Mouse (Mus musculus) liver, embryonic 14.5 days (tissue): ENCODE measurements around the gene Plcb3. TPM values are rescaled to one million over a fixed set of nuclear protein-coding genes. Genes with fewer than 3 reads are reported as not detected.

Experiments used
- ATAC-seq: fragments of 200-750 bp; cut with Nextera tagmentation; 2 replicates; pipeline ENCODE4 v1.8.0; 2017; ENCODE audit warnings: moderate number of reproducible peaks, mild to moderate bottlenecking, moderate library complexity; ENCODE audit not compliant: insufficient read depth
- DNase-seq, 3 experiments: peaks; one replicate each; pipeline ENCODE4 v3.0.0-alpha.2; 2012 to 2013; ENCODE audit warnings: low read depth in 3 of 3, low spot score in 3 of 3
- H3K27ac ChIP-seq: fragments of 300-500 bp; sonication (generic); 2 replicates; pipeline ENCODE4 v1.5.1; 2014; ENCODE audit warnings: moderate library complexity, mild to moderate bottlenecking, control low read depth, inconsistent platforms
- H3K27me3 ChIP-seq: fragments of 300-500 bp; sonication (generic); 2 replicates; pipeline ENCODE4 v1.6.1; 2014; ENCODE audit warnings: mild to moderate bottlenecking, low read length, moderate library complexity; ENCODE audit not compliant: control insufficient read depth, insufficient read depth
- H3K36me3 ChIP-seq: fragments of 300-500 bp; sonication (generic); replicated peaks from 2 replicates; pipeline ENCODE4 v1.6.1; 2014; ENCODE audit warnings: low read depth; ENCODE audit not compliant: control insufficient read depth, insufficient read depth
- H3K4me1 ChIP-seq, 2 experiments: fragments of 200-500 bp in 1 of 2; fragments of 300-500 bp in 1 of 2; sonication (generic) in 1 of 2; replicated peaks; 2 replicates each; pipeline ENCODE4 v1.6.1; 2012 to 2014; ENCODE audit warnings: antibody characterized with exemption in 1 of 2, inconsistent platforms in 1 of 2, low read length in 1 of 2; ENCODE audit not compliant: control insufficient read depth in 2 of 2, insufficient read depth in 2 of 2
- H3K4me2 ChIP-seq: fragments of 300-500 bp; sonication (generic); 2 replicates; pipeline ENCODE4 v1.6.1; 2014; ENCODE audit warnings: low read depth, mild to moderate bottlenecking, control low read depth, moderate library complexity
- H3K4me3 ChIP-seq, 2 experiments: fragments of 200-500 bp in 1 of 2; fragments of 300-500 bp in 1 of 2; sonication (generic) in 1 of 2; 2 replicates each; pipeline ENCODE4 v1.5.1; 2012 to 2014; ENCODE audit warnings: low read depth in 2 of 2, low read length in 2 of 2, mild to moderate bottlenecking in 2 of 2, control low read depth in 1 of 2, inconsistent platforms in 1 of 2, moderate library complexity in 1 of 2; ENCODE audit not compliant: insufficient read depth in 1 of 2
- H3K9ac ChIP-seq: fragments of 300-500 bp; sonication (generic); replicated peaks from 2 replicates; pipeline ENCODE4 v1.6.1; 2014; ENCODE audit warnings: mild to moderate bottlenecking, control low read depth, moderate library complexity
- H3K9me3 ChIP-seq: fragments of 300-500 bp; sonication (generic); 2 replicates; pipeline ENCODE4 v1.6.1; 2016; ENCODE audit warnings: low read length, mixed read lengths; ENCODE audit not compliant: control insufficient read depth
- CTCF ChIP-seq: IDR thresholded peaks from 2 replicates; pipeline ENCODE4 v1.5.1; 2016; ENCODE audit warnings: antibody characterized with exemption, low read depth, control low read depth
- EP300 ChIP-seq: IDR thresholded peaks from 2 replicates; pipeline ENCODE4 v1.6.1; 2016; ENCODE audit warnings: antibody characterized with exemption, low read depth
- WGBS: fragments of 180-500 bp; shearing (Covaris S2); extraction: QIAGEN DNeasy Blood & Tissue Kit; methylation state at CpG from one replicate; pipeline ENCODE4 v1.1.7; 2014; ENCODE audit not compliant: insufficient replicate concordance; 5-methylcytosine and 5-hydroxymethylcytosine counted together
- microRNA-seq: library from miRNA; unstranded; fragments of <30 nt; microRNA quantifications from one replicate; pipeline ENCODE4, GENCODE M21; 2016
- polyA plus RNA-seq, 2 experiments: library from polyadenylated mRNA; depleted of rRNA in 1 of 2; stranded (reverse) in 1 of 2; unstranded in 1 of 2; fragments of >200 nt; fragmentation: Nextera tagmentation in 1 of 2; extraction: Ambion mirVana in 1 of 2; gene quantifications; 2 replicates each; pipeline versions ENCODE4 v1.2.1 to v1.2.3; 2012 to 2014

The Plcb3 gene
- polyA plus RNA-seq, 2 experiments, result 4.6 to 7.7 TPM

DNA sequence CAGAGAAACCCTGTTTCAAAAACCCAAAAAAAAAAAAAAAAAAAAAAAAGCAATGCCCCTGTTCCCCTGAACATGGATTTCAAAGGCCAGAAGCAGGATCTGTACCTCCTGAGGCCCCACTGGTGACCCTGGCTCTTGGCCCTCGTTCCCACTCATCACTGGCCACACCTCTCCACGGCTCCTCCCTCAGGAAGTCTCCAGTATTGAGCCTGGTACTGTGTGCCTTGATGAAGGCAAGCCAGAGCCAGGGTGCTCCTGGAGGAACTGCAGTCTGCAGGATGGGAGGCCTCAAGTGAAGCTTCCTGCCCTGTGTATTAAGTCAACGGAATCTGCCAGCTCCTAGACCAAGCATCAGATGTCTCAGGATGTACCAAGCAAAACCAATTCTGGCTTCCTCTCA lies 70.1 kb downstream of the Plcb3 start:
- Histone ChIP-seq H3K4me3 (no peak overlapping the region), H3K27ac (no peak overlapping the region), H3K9me3 (no peaks in the 10 kb centered on the region), H3K4me1 (peaks cover 2 to 7% of the 10 kb centered on the region in 2 experiments; a peak in 2 of 4 replicates), H3K4me2 (no peak overlapping the region), H3K36me3 (peaks cover 3% of the 10 kb centered on the region), H3K9ac (no peak overlapping the region), H3K27me3 (no peaks in the 10 kb centered on the region)
- DNase-seq (no peak), ATAC-seq (no peak)
- TF ChIP-seq EP300, result no peak
- TF ChIP-seq CTCF, result no peak
- WGBS, result 74% methylated on average over 3 of the region's 3 CpGs

GRCm38 (mm10) chr19:6905498-6906159 lies 70.6 kb downstream of the Plcb3 start:
- peaks cover 3% of the 10 kb centered on the region; the same call in 1 of the 2 replicates for H3K36me3 ChIP-seq
- no peak for DNase-seq
- H3K4me3 ChIP-seq, result no peak overlapping the region
- no peak overlapping the region for H3K27ac ChIP-seq
- H3K4me2 ChIP-seq, result no peak overlapping the region
- 74% methylated on average over 11 of the region's 11 CpGs for WGBS
- H3K9ac ChIP-seq, result no peak overlapping the region
- H3K4me1 ChIP-seq, result peaks cover 0 to 7% of the 10 kb centered on the region in 2 experiments; a peak in 2 of 4 replicates
- no peaks in the 10 kb centered on the region for H3K27me3 ChIP-seq
- no peaks in the 10 kb centered on the region for H3K9me3 ChIP-seq
- ATAC-seq, result no peak
- TF ChIP-seq EP300, result no peak
- TF ChIP-seq CTCF, result no peak

GRCm38 (mm10) chr19:6904846-6905245 lies 71.4 kb downstream of the Plcb3 start:
- no peak for TF ChIP-seq EP300
- TF ChIP-seq CTCF, result no peak
- no peak overlapping the region for H3K27ac ChIP-seq
- peaks cover 3% of the 10 kb centered on the region; the same call in 1 of the 2 replicates for H3K36me3 ChIP-seq
- H3K9me3 ChIP-seq, result no peaks in the 10 kb centered on the region
- ATAC-seq (no peak), DNase-seq (no peak)
- H3K9ac ChIP-seq, result no peak overlapping the region
- no peak overlapping the region for H3K4me3 ChIP-seq
- H3K4me1 ChIP-seq, result peaks cover 0 to 7% of the 10 kb centered on the region in 2 experiments; a peak in 2 of 4 replicates
- WGBS, result 60% methylated on average over 2 of the region's 2 CpGs
- no peak overlapping the region for H3K4me2 ChIP-seq
- H3K27me3 ChIP-seq, result no peaks in the 10 kb centered on the region

DNA sequence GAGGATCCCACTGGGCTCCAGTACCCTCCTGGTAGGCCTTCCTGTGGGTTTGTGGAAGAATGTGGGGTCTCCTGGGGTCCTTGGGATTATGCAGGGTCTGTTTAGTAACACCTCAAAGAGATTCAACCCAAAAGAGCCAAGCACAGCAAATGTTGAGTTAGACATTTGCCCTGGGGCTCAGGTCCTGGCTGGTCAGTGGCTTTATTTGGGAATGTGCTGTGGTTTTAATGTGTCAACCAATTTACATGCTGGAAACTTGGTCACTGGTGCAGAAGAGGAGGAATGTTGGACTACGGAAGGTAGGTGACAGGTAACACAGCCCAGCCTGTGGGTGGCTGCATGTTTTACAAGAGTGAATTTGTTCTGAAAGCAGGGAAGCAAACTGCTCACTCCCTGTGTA lies 73.2 kb downstream of the Plcb3 start:
- TF ChIP-seq EP300, result no peak
- TF ChIP-seq CTCF, result no peak
- H3K27ac ChIP-seq, result no peak overlapping the region
- peaks cover 0 to under 1% of the 10 kb centered on the region in 2 experiments; a peak in 2 of 4 replicates for H3K4me1 ChIP-seq
- H3K4me3 ChIP-seq, result no peak overlapping the region
- DNase-seq (no peak), ATAC-seq (no peak)
- 85% methylated on average over 1 of the region's 1 CpGs for WGBS
- no peaks in the 10 kb centered on the region for H3K27me3 ChIP-seq
- H3K36me3 ChIP-seq, result peaks cover 3% of the 10 kb centered on the region; the same call in 1 of the 2 replicates
- no peak overlapping the region for H3K4me2 ChIP-seq
- H3K9me3 ChIP-seq, result no peaks in the 10 kb centered on the region
- no peak overlapping the region for H3K9ac ChIP-seq

Small RNA genes lying within 50 kb of the gene (microRNA-seq; reads per million reads assigned to microRNA genes)
- 3.0 reads per million for gene Mir6990

Other genes with a start within 250 kb of the Plcb3 start
- 3.0 and 3.1 TPM in 2 replicates for gene Rps6ka4, start 135.8 kb downstream of the Plcb3 start, polyA plus RNA-seq (2012; rRNA removed)
- gene Rps6ka4, start 135.8 kb downstream of the Plcb3 start, polyA plus RNA-seq (2014; fragmentation: Nextera tagmentation; extraction: Ambion mirVana), result 4.3 and 5.4 TPM in 2 replicates
- gene Ccdc88b, start 118.3 kb downstream of the Plcb3 start, polyA plus RNA-seq (2012; rRNA removed), result 1.5 and 2.3 TPM in 2 replicates
- gene Ccdc88b, start 118.3 kb downstream of the Plcb3 start, polyA plus RNA-seq (2014; fragmentation: Nextera tagmentation; extraction: Ambion mirVana), result 0.76 and 1.1 TPM in 2 replicates
- gene Trmt112, start 66.8 kb downstream of the Plcb3 start, polyA plus RNA-seq (2012; rRNA removed), result 65.7 and 69.4 TPM in 2 replicates
- gene Trmt112, start 66.8 kb downstream of the Plcb3 start, polyA plus RNA-seq (2014; fragmentation: Nextera tagmentation; extraction: Ambion mirVana), result 75.2 and 77.4 TPM in 2 replicates
- 41.8 and 54.9 TPM in 2 replicates for gene Prdx5, start 66.4 kb downstream of the Plcb3 start, polyA plus RNA-seq (2012; rRNA removed)
- 78.7 and 87.2 TPM in 2 replicates for gene Prdx5, start 66.4 kb downstream of the Plcb3 start, polyA plus RNA-seq (2014; fragmentation: Nextera tagmentation; extraction: Ambion mirVana)
- 6.2 and 6.6 TPM in 2 replicates for gene Esrra, start 54.7 kb downstream of the Plcb3 start, polyA plus RNA-seq (2012; rRNA removed)
- 1.6 and 2.2 TPM in 2 replicates for gene Esrra, start 54.7 kb downstream of the Plcb3 start, polyA plus RNA-seq (2014; fragmentation: Nextera tagmentation; extraction: Ambion mirVana)
- gene Catsperz, start 51.1 kb downstream of the Plcb3 start, polyA plus RNA-seq (2012; rRNA removed), result 0.13 and 0.16 TPM in 2 replicates
- gene Catsperz, start 51.1 kb downstream of the Plcb3 start, polyA plus RNA-seq (2014; fragmentation: Nextera tagmentation; extraction: Ambion mirVana), result 0.28 and 0.37 TPM in 2 replicates
- not detected in 2 replicates for gene Kcnk4, start 42.0 kb downstream of the Plcb3 start, polyA plus RNA-seq (2012; rRNA removed)
- gene Kcnk4, start 42.0 kb downstream of the Plcb3 start, polyA plus RNA-seq (2014; fragmentation: Nextera tagmentation; extraction: Ambion mirVana), result 0.05 TPM in 1 of 2 replicates, not detected in the other
- 22.3 and 22.8 TPM in 2 replicates for gene Bad, start 34.6 kb downstream of the Plcb3 start, polyA plus RNA-seq (2012; rRNA removed)
- 25.7 and 27.9 TPM in 2 replicates for gene Bad, start 34.6 kb downstream of the Plcb3 start, polyA plus RNA-seq (2014; fragmentation: Nextera tagmentation; extraction: Ambion mirVana)
- 5.5 and 8.8 TPM in 2 replicates for gene Gpr137, start 34.0 kb downstream of the Plcb3 start, polyA plus RNA-seq (2012; rRNA removed)
- gene Gpr137, start 34.0 kb downstream of the Plcb3 start, polyA plus RNA-seq (2014; fragmentation: Nextera tagmentation; extraction: Ambion mirVana), result 4.4 and 4.5 TPM in 2 replicates
- gene Ppp1r14b, start 1.5 kb downstream of the Plcb3 start, polyA plus RNA-seq (2012; rRNA removed), result 52.2 and 69.6 TPM in 2 replicates
- gene Ppp1r14b, start 1.5 kb downstream of the Plcb3 start, polyA plus RNA-seq (2014; fragmentation: Nextera tagmentation; extraction: Ambion mirVana), result 74.0 and 79.2 TPM in 2 replicates
- 31.7 and 46.1 TPM in 2 replicates for gene Fkbp2, start 4.0 kb upstream of the Plcb3 start, polyA plus RNA-seq (2012; rRNA removed)
- 65.7 and 67.1 TPM in 2 replicates for gene Fkbp2, start 4.0 kb upstream of the Plcb3 start, polyA plus RNA-seq (2014; fragmentation: Nextera tagmentation; extraction: Ambion mirVana)
- 7.6 and 8.0 TPM in 2 replicates for gene Vegfb, start 11.2 kb upstream of the Plcb3 start, polyA plus RNA-seq (2012; rRNA removed)
- gene Vegfb, start 11.2 kb upstream of the Plcb3 start, polyA plus RNA-seq (2014; fragmentation: Nextera tagmentation; extraction: Ambion mirVana), result 9.5 and 10.2 TPM in 2 replicates
- 7.8 and 8.6 TPM in 2 replicates for gene Dnajc4, start 16.1 kb upstream of the Plcb3 start, polyA plus RNA-seq (2012; rRNA removed)
- 10.0 and 10.5 TPM in 2 replicates for gene Dnajc4, start 16.1 kb upstream of the Plcb3 start, polyA plus RNA-seq (2014; fragmentation: Nextera tagmentation; extraction: Ambion mirVana)
- gene Nudt22, start 19.6 kb upstream of the Plcb3 start, polyA plus RNA-seq (2012; rRNA removed), result 6.8 and 7.1 TPM in 2 replicates
- 9.7 and 10.9 TPM in 2 replicates for gene Nudt22, start 19.6 kb upstream of the Plcb3 start, polyA plus RNA-seq (2014; fragmentation: Nextera tagmentation; extraction: Ambion mirVana)
- gene Trpt1, start 19.7 kb upstream of the Plcb3 start, polyA plus RNA-seq (2012; rRNA removed), result 1.8 and 1.9 TPM in 2 replicates
- 1.7 and 2.0 TPM in 2 replicates for gene Trpt1, start 19.7 kb upstream of the Plcb3 start, polyA plus RNA-seq (2014; fragmentation: Nextera tagmentation; extraction: Ambion mirVana)
- gene Fermt3, start 43.0 kb upstream of the Plcb3 start, polyA plus RNA-seq (2012; rRNA removed), result 58.1 and 58.9 TPM in 2 replicates
- 72.2 and 78.4 TPM in 2 replicates for gene Fermt3, start 43.0 kb upstream of the Plcb3 start, polyA plus RNA-seq (2014; fragmentation: Nextera tagmentation; extraction: Ambion mirVana)
- gene Stip1, start 63.5 kb upstream of the Plcb3 start, polyA plus RNA-seq (2012; rRNA removed), result 56.2 and 86.2 TPM in 2 replicates
- gene Stip1, start 63.5 kb upstream of the Plcb3 start, polyA plus RNA-seq (2014; fragmentation: Nextera tagmentation; extraction: Ambion mirVana), result 113 and 122 TPM in 2 replicates
- gene Macrod1, start 80.3 kb upstream of the Plcb3 start, polyA plus RNA-seq (2012; rRNA removed), result 4.5 TPM in 2 replicates
- gene Macrod1, start 80.3 kb upstream of the Plcb3 start, polyA plus RNA-seq (2014; fragmentation: Nextera tagmentation; extraction: Ambion mirVana), result 3.7 and 5.1 TPM in 2 replicates
- 0.01 and 0.02 TPM in 2 replicates for gene Flrt1, start 129.3 kb upstream of the Plcb3 start, polyA plus RNA-seq (2012; rRNA removed)
- 0.08 and 0.09 TPM in 2 replicates for gene Flrt1, start 129.3 kb upstream of the Plcb3 start, polyA plus RNA-seq (2014; fragmentation: Nextera tagmentation; extraction: Ambion mirVana)
- 31.5 and 34.7 TPM in 2 replicates for gene Otub1, start 229.8 kb upstream of the Plcb3 start, polyA plus RNA-seq (2012; rRNA removed)
- 50.5 and 52.4 TPM in 2 replicates for gene Otub1, start 229.8 kb upstream of the Plcb3 start, polyA plus RNA-seq (2014; fragmentation: Nextera tagmentation; extraction: Ambion mirVana)
- gene Cox8a, start 241.1 kb upstream of the Plcb3 start, polyA plus RNA-seq (2012; rRNA removed), result 282 and 547 TPM in 2 replicates
- gene Cox8a, start 241.1 kb upstream of the Plcb3 start, polyA plus RNA-seq (2014; fragmentation: Nextera tagmentation; extraction: Ambion mirVana), result 803 and 809 TPM in 2 replicates